Mouse (Mus musculus) forebrain, embryonic 13.5 days (tissue): ENCODE data around the gene Cic. TPM values are rescaled to one million over a fixed set of nuclear protein-coding genes. Genes with fewer than 3 reads are reported as not detected.
"Not testable (repeated sequence)": the region's sequence is repeated elsewhere in the genome, so short reads cannot be mapped to it uniquely, and the experiment has no call there.

ENCODE experiments used
- ATAC-seq: fragments of 200-750 bp; cut with Nextera tagmentation; 2 replicates; pipeline ENCODE4 v1.8.0; 2017
- H3K27ac ChIP-seq: fragments of 300-500 bp; sonication (generic); 2 replicates; pipeline ENCODE4 v1.5.1; 2015; ENCODE audit warnings: inconsistent platforms, mild to moderate bottlenecking, moderate library complexity
- H3K27me3 ChIP-seq: fragments of 300-500 bp; sonication (generic); 2 replicates; pipeline ENCODE4 v1.6.1; 2015; ENCODE audit warnings: mild to moderate bottlenecking, inconsistent platforms
- H3K36me3 ChIP-seq: fragments of 300-500 bp; sonication (generic); 2 replicates; pipeline ENCODE4 v1.6.1; 2015; ENCODE audit warnings: mild to moderate bottlenecking, inconsistent platforms; ENCODE audit not compliant: poor library complexity, severe bottlenecking
- H3K4me1 ChIP-seq: fragments of 300-500 bp; sonication (generic); 2 replicates; pipeline ENCODE4 v1.6.1; 2015; ENCODE audit warnings: inconsistent platforms
- H3K4me2 ChIP-seq: fragments of 300-500 bp; sonication (generic); 2 replicates; pipeline ENCODE4 v1.6.1; 2015; ENCODE audit warnings: inconsistent platforms, mild to moderate bottlenecking, moderate library complexity
- H3K4me3 ChIP-seq: fragments of 300-500 bp; sonication (generic); 2 replicates; pipeline ENCODE4 v1.5.1; 2015; ENCODE audit warnings: mild to moderate bottlenecking, inconsistent platforms
- H3K9ac ChIP-seq: fragments of 300-500 bp; sonication (generic); 2 replicates; pipeline ENCODE4 v1.6.1; 2015; ENCODE audit warnings: mild to moderate bottlenecking, inconsistent platforms
- H3K9me3 ChIP-seq: fragments of 300-500 bp; sonication (generic); replicated peaks from 2 replicates; pipeline ENCODE4 v1.6.1; 2016; ENCODE audit warnings: inconsistent platforms
- WGBS: fragments of 180-500 bp; shearing (Covaris S2); methylation state at CpG from one replicate; pipeline ENCODE4 v1.1.7; 2015; 5-methylcytosine and 5-hydroxymethylcytosine counted together
- polyA plus RNA-seq: library from polyadenylated mRNA; unstranded; fragments of >200 nt; fragmentation: Nextera tagmentation; extraction: Ambion mirVana; gene quantifications from 2 replicates; pipeline ENCODE4 v1.2.1, GENCODE M21; 2015

Gene Cic
- polyA plus RNA-seq, 1 experiment from 2014 or later = 47.0 TPM

GRCm38 (mm10) chr7:25308702-25309318 is 41.3 kb downstream of the Cic start:
- H3K27me3 ChIP-seq = peaks cover 48% of the 10 kb centered on the region
- no peaks in the 10 kb centered on the region for H3K36me3 ChIP-seq
- no peak for ATAC-seq
- H3K9me3 ChIP-seq = no peaks in the 10 kb centered on the region
- peaks cover 10% of the 10 kb centered on the region for H3K4me1 ChIP-seq
- no peak overlapping the region for H3K9ac ChIP-seq
- H3K27ac ChIP-seq = no peak overlapping the region
- no peak overlapping the region for H3K4me3 ChIP-seq
- H3K4me2 ChIP-seq = no peak overlapping the region
- WGBS = 69% methylated on average over 17 of the region's 17 CpGs

DNA sequence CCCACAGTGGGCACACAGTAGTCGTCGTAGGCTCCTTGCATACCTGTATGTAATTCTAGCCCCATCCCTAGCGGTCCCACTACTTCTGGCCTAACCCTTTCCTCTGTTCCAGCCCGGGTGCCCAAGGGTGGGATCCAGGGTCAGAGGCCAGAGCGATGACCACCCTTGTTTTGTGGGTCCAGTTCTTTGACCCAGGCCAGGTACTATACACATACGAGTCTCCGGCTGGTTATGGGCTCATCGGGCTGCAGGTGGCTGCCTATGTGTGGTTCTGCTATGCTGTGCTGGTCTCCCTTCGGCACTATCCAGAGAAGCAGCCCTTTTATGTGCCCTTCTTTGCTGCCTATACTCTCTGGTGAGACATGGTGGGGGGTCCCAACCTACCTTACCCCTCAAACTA is 41.9 kb downstream of the Cic start:
- Histone ChIP-seq H3K36me3 (no peaks in the 10 kb centered on the region), H3K9me3 (no peaks in the 10 kb centered on the region), H3K27ac (no peak overlapping the region), H3K4me1 (peaks cover 10% of the 10 kb centered on the region), H3K4me3 (no peak overlapping the region), H3K9ac (no peak overlapping the region), H3K27me3 (peaks cover 54% of the 10 kb centered on the region), H3K4me2 (no peak overlapping the region)
- WGBS = 92% methylated on average over 9 of the region's 9 CpGs
- no peak for ATAC-seq

- ATAC-seq = no peak
- no peak overlapping the region for H3K4me2 ChIP-seq
- no peak overlapping the region for H3K4me3 ChIP-seq
- no peak overlapping the region for H3K27ac ChIP-seq
- no peak overlapping the region for H3K9ac ChIP-seq
- H3K9me3 ChIP-seq = no peaks in the 10 kb centered on the region
- H3K27me3 ChIP-seq = peaks cover 72% of the 10 kb centered on the region
- H3K36me3 ChIP-seq = no peaks in the 10 kb centered on the region
- WGBS = 82% methylated on average over 11 of the region's 11 CpGs
- peaks cover 19% of the 10 kb centered on the region for H3K4me1 ChIP-seq
These were observed 43.7 kb downstream of the Cic start for GRCm38 (mm10) chr7:25311193-25311592.

GRCm38 (mm10) chr7:25313325-25313724 is 45.8 kb downstream of the Cic start:
- Histone ChIP-seq H3K27ac (no peak overlapping the region), H3K4me2 (no peak overlapping the region), H3K27me3 (peaks cover 60% of the 10 kb centered on the region), H3K36me3 (no peaks in the 10 kb centered on the region), H3K4me3 (no peak overlapping the region), H3K9me3 (no peaks in the 10 kb centered on the region), H3K4me1 (peaks cover 31% of the 10 kb centered on the region), H3K9ac (no peak overlapping the region)
- 35% methylated on average over 7 of the region's 7 CpGs for WGBS
- no peak for ATAC-seq

- Histone ChIP-seq H3K9ac (peak overlapping the region; percentile 64), H3K27ac (no peak overlapping the region), H3K36me3 (no peaks in the 10 kb centered on the region; the same call in 1 of the 2 replicates), H3K4me1 (peaks cover 35% of the 10 kb centered on the region), H3K4me3 (peak overlapping the region; percentile 67), H3K9me3 (no peaks in the 10 kb centered on the region), H3K27me3 (peaks cover 54% of the 10 kb centered on the region), H3K4me2 (peak overlapping the region; percentile 94)
- 1% methylated on average over 47 of the region's 51 CpGs for WGBS
- ATAC-seq = no peak
These were observed 47.3 kb downstream of the Cic start for GRCm38 (mm10) chr7:25314606-25315305.

DNA sequence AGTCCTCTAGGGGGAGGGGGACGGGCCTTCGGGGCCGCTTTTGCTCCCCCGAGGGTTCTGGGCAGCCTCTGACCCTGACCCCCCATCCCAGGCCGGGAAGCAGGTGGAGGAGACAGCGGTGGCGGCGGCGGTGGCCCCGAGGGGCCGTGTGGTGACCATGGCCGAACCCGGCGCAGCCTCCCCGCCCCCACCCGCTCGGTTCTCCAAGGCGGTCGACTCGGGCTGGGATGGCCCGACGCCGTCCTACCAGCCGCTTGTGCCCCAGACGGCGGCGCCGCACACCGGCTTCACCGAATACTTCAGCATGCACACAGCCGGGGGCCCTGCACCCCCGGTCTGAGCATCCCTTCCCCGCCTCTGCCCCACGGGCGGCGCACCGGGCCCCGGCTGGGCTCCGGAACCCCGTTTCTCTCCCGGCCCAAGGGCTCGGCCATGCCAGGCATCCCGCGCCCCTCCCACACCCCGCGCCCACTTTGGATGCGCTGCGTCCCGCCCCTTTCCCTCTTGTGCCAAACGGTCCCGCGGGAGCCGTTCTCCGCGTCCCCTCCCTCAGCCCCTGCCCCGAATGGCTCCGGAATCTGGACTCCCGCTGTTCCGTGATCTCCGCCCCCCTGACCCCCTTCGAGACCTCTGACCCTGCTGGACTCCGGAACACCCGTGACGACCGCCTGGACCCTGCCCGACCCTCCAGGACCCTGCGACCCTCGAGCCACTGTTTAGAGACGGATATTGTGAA is 48.0 kb downstream of the Cic start:
- Histone ChIP-seq H3K4me1 (peaks cover 35% of the 10 kb centered on the region), H3K9me3 (no peaks in the 10 kb centered on the region), H3K27me3 (peaks cover 54% of the 10 kb centered on the region), H3K4me3 (peak overlapping the region; percentile 67), H3K4me2 (peak overlapping the region; percentile 94), H3K9ac (peak overlapping the region; percentile 64), H3K27ac (no peak overlapping the region), H3K36me3 (no peaks in the 10 kb centered on the region; the same call in 1 of the 2 replicates)
- under 1% methylated on average over 43 of the region's 69 CpGs for whole genome bisulfite sequencing
- no peak for ATAC-seq

- 1% methylated on average over 52 of the region's 52 CpGs for WGBS
- Histone ChIP-seq H3K4me2 (peak within 1 kb of the TSS; percentile 94), H3K4me1 (peaks cover 44% of the 10 kb centered on the region), H3K27me3 (peaks cover 44% of the 10 kb centered on the region), H3K9ac (peak within 1 kb of the TSS; percentile 83), H3K36me3 (no peaks in the 10 kb centered on the region; the same call in 1 of the 2 replicates), H3K27ac (peak within 1 kb of the TSS; percentile 85), H3K4me3 (peak within 1 kb of the TSS; percentile 67), H3K9me3 (no peaks in the 10 kb centered on the region)
- ATAC-seq = peak; percentile 98
These were observed 49.3 kb downstream of the Cic start, which contains the start of gene Megf8 for GRCm38 (mm10) chr7:25316532-25317445. Megf8 (plus strand) TSS chr7:25317164.

GRCm38 (mm10) chr7:25317446-25317999 is 50.0 kb downstream of the Cic start:
- H3K36me3 ChIP-seq = no peaks in the 10 kb centered on the region; the same call in 1 of the 2 replicates
- H3K27me3 ChIP-seq = peaks cover 37% of the 10 kb centered on the region
- H3K4me2 ChIP-seq = peak overlapping the region; percentile 94
- ATAC-seq = no peak; the same call in 1 of the 2 replicates
- 13% methylated on average over 21 of the region's 21 CpGs for WGBS
- H3K27ac ChIP-seq = peak overlapping the region; percentile 85
- H3K4me3 ChIP-seq = peak overlapping the region; percentile 67
- H3K9ac ChIP-seq = peak overlapping the region; percentile 83
- no peaks in the 10 kb centered on the region for H3K9me3 ChIP-seq
- peaks cover 49% of the 10 kb centered on the region for H3K4me1 ChIP-seq

DNA sequence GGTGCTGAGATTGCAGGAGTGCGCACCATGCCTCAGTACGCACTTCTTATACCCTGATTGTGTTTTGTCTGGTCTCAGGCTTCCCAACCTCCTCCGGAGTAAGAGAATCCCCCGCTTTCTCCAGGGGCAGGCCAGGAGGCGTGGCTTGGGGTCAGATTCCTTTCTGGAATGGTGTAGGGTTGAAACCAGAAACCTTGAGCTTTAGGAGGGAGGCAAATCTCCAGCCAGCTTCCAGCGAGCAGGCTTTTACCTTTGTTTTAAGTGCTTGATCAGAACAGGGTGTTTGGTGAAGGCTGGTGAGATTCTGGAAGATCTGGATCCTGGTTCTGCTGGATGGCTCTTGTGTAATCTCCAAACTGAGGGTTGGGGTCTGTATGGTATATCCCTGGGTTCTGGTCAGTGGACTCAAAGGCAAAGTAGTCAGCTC is 54.6 kb downstream of the Cic start:
- no peak for ATAC-seq
- peak overlapping the region; percentile 57 for H3K27ac ChIP-seq
- no peaks in the 10 kb centered on the region for H3K27me3 ChIP-seq
- H3K9me3 ChIP-seq = no peaks in the 10 kb centered on the region
- H3K9ac ChIP-seq = peak overlapping the region; percentile 30; the same call in 1 of the 2 replicates
- no peak overlapping the region for H3K4me3 ChIP-seq
- peak overlapping the region; percentile 20 for H3K4me2 ChIP-seq
- 5% methylated on average over 6 of the region's 6 CpGs for WGBS
- H3K4me1 ChIP-seq = peaks cover 30% of the 10 kb centered on the region
- H3K36me3 ChIP-seq = peaks cover 4% of the 10 kb centered on the region

- H3K9ac ChIP-seq = no peak overlapping the region
- H3K27ac ChIP-seq = no peak overlapping the region
- WGBS = 87% methylated on average over 2 of the region's 2 CpGs
- no peak for ATAC-seq
- no peak overlapping the region for H3K4me2 ChIP-seq
- H3K36me3 ChIP-seq = peaks cover 14% of the 10 kb centered on the region
- no peaks in the 10 kb centered on the region for H3K9me3 ChIP-seq
- no peak overlapping the region for H3K4me3 ChIP-seq
- H3K27me3 ChIP-seq = no peaks in the 10 kb centered on the region
- H3K4me1 ChIP-seq = peaks cover 19% of the 10 kb centered on the region
These were observed 55.7 kb downstream of the Cic start for GRCm38 (mm10) chr7:25323219-25323618.

- Histone ChIP-seq H3K36me3 (peaks cover 30% of the 10 kb centered on the region), H3K4me1 (peaks cover 14% of the 10 kb centered on the region)
- WGBS = 85% methylated on average over 6 of the region's 6 CpGs
- not testable (repeated sequence) for H3K9me3 ChIP-seq, H3K9ac ChIP-seq, H3K4me2 ChIP-seq, H3K27me3 ChIP-seq, H3K27ac ChIP-seq, H3K4me3 ChIP-seq, ATAC-seq
These were observed 57.9 kb downstream of the Cic start for GRCm38 (mm10) chr7:25325431-25325830.
